Mouse (Mus musculus): ENCODE results near the gene N4bp2. TPM values are rescaled to one million over a fixed set of nuclear protein-coding genes. Genes with fewer than 3 reads are reported as not detected.

The N4bp2 gene
- polyA plus RNA-seq, 1 experiment from 2014 or later = 22.0 TPM

- Histone ChIP-seq H3K4me2 (replicated peaks) (no peak overlapping the region), H3K36me3 (no peaks in the 10 kb centered on the region), H3K9ac (no peak overlapping the region), H3K27me3 (no peaks in the 10 kb centered on the region), H3K4me1 (no peaks in the 10 kb centered on the region), H3K9me3 (replicated peaks) (no peaks in the 10 kb centered on the region), H3K27ac (replicated peaks) (no peak overlapping the region), H3K4me3 (replicated peaks) (no peak overlapping the region)
- WGBS = 39% methylated on average over 2 of the region's 2 CpGs
- ATAC-seq (ENCODE audit: insufficient number of reproducible peaks, low FRiP score, low TSS enrichment, low read depth) = no peak
These were observed 14.9 kb upstream of the N4bp2 start for GRCm38 (mm10) chr5:65748386-65748785.

- no peak overlapping the region for H3K9ac ChIP-seq
- H3K4me2 ChIP-seq (replicated peaks) = no peak overlapping the region
- H3K9me3 ChIP-seq (replicated peaks) = no peaks in the 10 kb centered on the region
- no peaks in the 10 kb centered on the region for H3K4me1 ChIP-seq
- no peaks in the 10 kb centered on the region for H3K27me3 ChIP-seq
- H3K36me3 ChIP-seq = no peaks in the 10 kb centered on the region
- no peak for ATAC-seq (ENCODE audit: insufficient number of reproducible peaks, low FRiP score, low TSS enrichment, low read depth)
- H3K4me3 ChIP-seq (replicated peaks) = no peak overlapping the region
- no peak overlapping the region for H3K27ac ChIP-seq (replicated peaks)
These were observed 14.4 kb upstream of the N4bp2 start for GRCm38 (mm10) chr5:65748880-65749279.

GRCm38 (mm10) chr5:65752021-65752420, 11.3 kb upstream of the N4bp2 start:
- Histone ChIP-seq H3K9ac (no peak overlapping the region), H3K4me1 (no peaks in the 10 kb centered on the region), H3K4me2 (replicated peaks) (no peak overlapping the region), H3K27ac (replicated peaks) (no peak overlapping the region), H3K36me3 (no peaks in the 10 kb centered on the region), H3K27me3 (no peaks in the 10 kb centered on the region), H3K9me3 (replicated peaks) (no peaks in the 10 kb centered on the region), H3K4me3 (replicated peaks) (no peak overlapping the region)
- 50% methylated on average over 4 of the region's 4 CpGs for WGBS
- ATAC-seq (ENCODE audit: insufficient number of reproducible peaks, low FRiP score, low TSS enrichment, low read depth) = no peak

- Histone ChIP-seq H3K27me3 (no peaks in the 10 kb centered on the region), H3K9me3 (replicated peaks) (no peaks in the 10 kb centered on the region), H3K27ac (replicated peaks) (no peak overlapping the region), H3K4me1 (no peaks in the 10 kb centered on the region), H3K4me2 (replicated peaks) (no peak overlapping the region), H3K9ac (no peak overlapping the region), H3K36me3 (no peaks in the 10 kb centered on the region), H3K4me3 (replicated peaks) (no peak overlapping the region)
- WGBS = 87% methylated on average over 5 of the region's 5 CpGs
- ATAC-seq (ENCODE audit: insufficient number of reproducible peaks, low FRiP score, low TSS enrichment, low read depth) = no peak
These were observed 7.5 kb upstream of the N4bp2 start for GRCm38 (mm10) chr5:65755859-65756258.

GRCm38 (mm10) chr5:65757110-65757509, 6.2 kb upstream of the N4bp2 start:
- WGBS = 54% methylated on average over 1 of the region's 1 CpGs
- Histone ChIP-seq H3K36me3 (no peaks in the 10 kb centered on the region), H3K9ac (no peak overlapping the region), H3K4me2 (replicated peaks) (no peak overlapping the region), H3K27ac (replicated peaks) (no peak overlapping the region), H3K27me3 (no peaks in the 10 kb centered on the region), H3K9me3 (replicated peaks) (no peaks in the 10 kb centered on the region), H3K4me1 (no peaks in the 10 kb centered on the region), H3K4me3 (replicated peaks) (no peak overlapping the region)
- ATAC-seq (ENCODE audit: insufficient number of reproducible peaks, low FRiP score, low TSS enrichment, low read depth) = no peak

- no peak overlapping the region for H3K9ac ChIP-seq
- no peaks in the 10 kb centered on the region for H3K4me1 ChIP-seq
- H3K4me2 ChIP-seq (replicated peaks) = no peak overlapping the region
- H3K27ac ChIP-seq (replicated peaks) = no peak overlapping the region
- no peaks in the 10 kb centered on the region for H3K9me3 ChIP-seq (replicated peaks)
- no peaks in the 10 kb centered on the region for H3K36me3 ChIP-seq
- H3K4me3 ChIP-seq (replicated peaks) = no peak overlapping the region
- WGBS = 88% methylated on average over 4 of the region's 4 CpGs
- no peak for ATAC-seq (ENCODE audit: insufficient number of reproducible peaks, low FRiP score, low TSS enrichment, low read depth)
- no peaks in the 10 kb centered on the region for H3K27me3 ChIP-seq
These were observed 3.3 kb upstream of the N4bp2 start for GRCm38 (mm10) chr5:65760041-65760440.

GRCm38 (mm10) chr5:65760599-65760998, 2.7 kb upstream of the N4bp2 start:
- Histone ChIP-seq H3K9ac (no peak overlapping the region), H3K4me1 (peaks cover 4% of the 10 kb centered on the region), H3K4me2 (replicated peaks) (no peak overlapping the region), H3K9me3 (replicated peaks) (no peaks in the 10 kb centered on the region), H3K4me3 (replicated peaks) (no peak overlapping the region), H3K36me3 (no peaks in the 10 kb centered on the region), H3K27ac (replicated peaks) (no peak overlapping the region), H3K27me3 (no peaks in the 10 kb centered on the region)
- 91% methylated on average over 2 of the region's 2 CpGs for WGBS
- ATAC-seq (ENCODE audit: insufficient number of reproducible peaks, low FRiP score, low TSS enrichment, low read depth) = no peak

- WGBS = 86% methylated on average over 5 of the region's 5 CpGs
- no peak overlapping the region for H3K4me3 ChIP-seq (replicated peaks)
- no peak overlapping the region for H3K4me2 ChIP-seq (replicated peaks)
- H3K27me3 ChIP-seq = no peaks in the 10 kb centered on the region
- H3K27ac ChIP-seq (replicated peaks) = no peak overlapping the region
- H3K36me3 ChIP-seq = no peaks in the 10 kb centered on the region
- peaks cover 6% of the 10 kb centered on the region for H3K4me1 ChIP-seq
- no peak for ATAC-seq (ENCODE audit: insufficient number of reproducible peaks, low FRiP score, low TSS enrichment, low read depth)
- no peak overlapping the region for H3K9ac ChIP-seq
- no peaks in the 10 kb centered on the region for H3K9me3 ChIP-seq (replicated peaks)
These were observed 2.3 kb upstream of the N4bp2 start for GRCm38 (mm10) chr5:65761020-65761419.

GRCm38 (mm10) chr5:65761921-65762320, 1.4 kb upstream of the N4bp2 start:
- H3K27me3 ChIP-seq = no peaks in the 10 kb centered on the region

GRCm38 (mm10) chr5:65762686-65763085, 635 bp upstream of the N4bp2 start:
- H3K4me1 ChIP-seq = peaks cover 7% of the 10 kb centered on the region
- H3K9ac ChIP-seq = peak overlapping the region; percentile 95
- no peaks in the 10 kb centered on the region for H3K36me3 ChIP-seq
- H3K27ac ChIP-seq (replicated peaks) = peak overlapping the region; percentile 100
- peak overlapping the region; percentile 74 for H3K4me2 ChIP-seq (replicated peaks)
- ATAC-seq (ENCODE audit: insufficient number of reproducible peaks, low FRiP score, low TSS enrichment, low read depth) = no peak
- WGBS = 3% methylated on average over 3 of the region's 3 CpGs
- H3K27me3 ChIP-seq = no peaks in the 10 kb centered on the region
- H3K9me3 ChIP-seq (replicated peaks) = no peaks in the 10 kb centered on the region
- peak overlapping the region; percentile 88 for H3K4me3 ChIP-seq (replicated peaks)

More at GRCm38 (mm10) chr5:65761921-65762320, 1.4 kb upstream of the N4bp2 start:
- no peaks in the 10 kb centered on the region for H3K9me3 ChIP-seq (replicated peaks)
- 0 out of 2 replicates have a peak overlapping the region, but pooled peaks have one; percentile 17 for H3K4me2 ChIP-seq (replicated peaks)
- H3K4me3 ChIP-seq (replicated peaks) = 0 out of 2 replicates have a peak overlapping the region, but pooled peaks have one; percentile 3
- peaks cover 7% of the 10 kb centered on the region for H3K4me1 ChIP-seq
- no peak overlapping the region for H3K9ac ChIP-seq
- H3K36me3 ChIP-seq = no peaks in the 10 kb centered on the region
- H3K27ac ChIP-seq (replicated peaks) = no peak overlapping the region
- ATAC-seq (ENCODE audit: insufficient number of reproducible peaks, low FRiP score, low TSS enrichment, low read depth) = no peak

GRCm38 (mm10) chr5:65763916-65764785, 830 bp downstream of the N4bp2 start:
- WGBS = under 1% methylated on average over 87 of the region's 121 CpGs
- H3K36me3 ChIP-seq = no peaks in the 10 kb centered on the region; the same call in 1 of the 2 replicates
- H3K9ac ChIP-seq = peak overlapping the region; percentile 95
- no peaks in the 10 kb centered on the region for H3K9me3 ChIP-seq (replicated peaks)
- peak overlapping the region; percentile 74 for H3K4me2 ChIP-seq (replicated peaks)
- peak; percentile 89 for ATAC-seq (ENCODE audit: insufficient number of reproducible peaks, low FRiP score, low TSS enrichment, low read depth)
- H3K4me1 ChIP-seq = peaks cover 7% of the 10 kb centered on the region
- peak overlapping the region; percentile 100 for H3K27ac ChIP-seq (replicated peaks)
- H3K4me3 ChIP-seq (replicated peaks) = peak overlapping the region; percentile 88
- H3K27me3 ChIP-seq = no peaks in the 10 kb centered on the region
